Mouse (Mus musculus) embryonic stem cell, embryonic (primary cell): Measurements from ENCODE around the gene Vmn1r78.
"Not testable (repeated sequence)": the region's sequence is repeated elsewhere in the genome, so short reads cannot be mapped to it uniquely, and the experiment has no call there.

Experiments
- CTCF ChIA-PET, 4 experiments: fragments of 300-600 bp in 2 of 4; fragments of 350-600 bp in 2 of 4; sonication (Branson Sonifier 250); formaldehyde crosslinking; loops; one replicate each; lab custom pipeline; 2022; ENCODE audit warnings: inconsistent platforms in 2 of 4; lab: Charles Lee
- POLR2A ChIA-PET, 4 experiments: fragments of 300-600 bp in 2 of 4; fragments of 350-600 bp in 2 of 4; sonication (Branson Sonifier 250); formaldehyde crosslinking; loops; one replicate each; lab custom pipeline; 2022; ENCODE audit warnings: antibody characterized with exemption in 4 of 4, inconsistent platforms in 1 of 4; lab: Charles Lee

Vmn1r78 gene

GRCm38 (mm10) chr7:12149957-12150356 lies at the start of gene Vmn1r78:
TSS of gene Vmn1r78 (plus strand) at chr7:12150257.
- CTCF ChIA-PET: no interaction called here
- POLR2A ChIA-PET: no interaction called here

GRCm38 (mm10) chr7:12156463-12156862 lies 6.4 kb downstream of the Vmn1r78 start:
- POLR2A ChIA-PET, CTCF ChIA-PET: not testable (repeated sequence)

GRCm38 (mm10) chr7:12170979-12171378 lies 20.9 kb downstream of the Vmn1r78 start, which contains the start of gene Vmn1r79:
TSS of gene Vmn1r79 (plus strand) at chr7:12171279.
- POLR2A ChIA-PET, CTCF ChIA-PET: not testable (repeated sequence)

- CTCF ChIA-PET, POLR2A ChIA-PET: not testable (repeated sequence)
Measured at GRCm38 (mm10) chr7:12172926-12173325, 22.9 kb downstream of the Vmn1r78 start.

- ChIA-PET CTCF (no interaction called here), POLR2A (no interaction called here)
Measured at GRCm38 (mm10) chr7:12188986-12189385, 38.9 kb downstream of the Vmn1r78 start, which contains the start of gene Vmn1r80. TSS of gene Vmn1r80 (plus strand) at chr7:12189286.

- POLR2A ChIA-PET: no interaction called here
- CTCF ChIA-PET: no interaction called here
Measured at GRCm38 (mm10) chr7:12204141-12204540, 54.1 kb downstream of the Vmn1r78 start.
